Mouse (Mus musculus) forebrain, embryonic 14.5 days (tissue): Measurements from ENCODE around the gene Ubd. TPM values are rescaled to one million over a fixed set of nuclear protein-coding genes. Genes with fewer than 3 reads are reported as not detected.
"Not testable (repeated sequence)": the region's sequence is repeated elsewhere in the genome, so short reads cannot be mapped to it uniquely, and the experiment has no call there.

Experiments used
- ATAC-seq: fragments of 200-750 bp; cut with Nextera tagmentation; 2 replicates; pipeline ENCODE4 v1.8.0; 2017; ENCODE audit warnings: mild to moderate bottlenecking, moderate library complexity
- DNase-seq: peaks from one replicate; pipeline ENCODE4 v3.0.0-alpha.2; 2015; ENCODE audit warnings: low spot score
- H3K27ac ChIP-seq: fragments of 300-500 bp; sonication (generic); 2 replicates; pipeline ENCODE4 v1.5.1; 2014; ENCODE audit warnings: low read depth, mild to moderate bottlenecking, control low read depth, low read length, moderate library complexity
- H3K27me3 ChIP-seq: fragments of 300-500 bp; sonication (generic); replicated peaks from 2 replicates; pipeline ENCODE4 v1.6.1; 2014; ENCODE audit warnings: low read length, control low read depth, mixed read lengths; ENCODE audit not compliant: control insufficient read depth, insufficient read depth
- H3K36me3 ChIP-seq: fragments of 300-500 bp; sonication (generic); 2 replicates; pipeline ENCODE4 v1.6.1; 2014; ENCODE audit warnings: low read length, control low read depth; ENCODE audit not compliant: control insufficient read depth, insufficient read depth
- H3K4me1 ChIP-seq: fragments of 300-500 bp; sonication (generic); 2 replicates; pipeline ENCODE4 v1.6.1; 2014; ENCODE audit warnings: antibody characterized with exemption, low read length, control low read depth; ENCODE audit not compliant: control insufficient read depth, insufficient read depth
- H3K4me2 ChIP-seq: fragments of 300-500 bp; sonication (generic); 2 replicates; pipeline ENCODE4 v1.6.1; 2014; ENCODE audit warnings: mild to moderate bottlenecking, control low read depth, low read length
- H3K4me3 ChIP-seq: fragments of 300-500 bp; sonication (generic); 2 replicates; pipeline ENCODE4 v1.5.1; 2014; ENCODE audit warnings: low read depth, low read length, control low read depth
- H3K9ac ChIP-seq: fragments of 300-500 bp; sonication (generic); 2 replicates; pipeline ENCODE4 v1.6.1; 2014; ENCODE audit warnings: mild to moderate bottlenecking, low read length, control low read depth, moderate library complexity
- H3K9me3 ChIP-seq: fragments of 300-500 bp; sonication (generic); replicated peaks from 2 replicates; pipeline ENCODE4 v1.6.1; 2016; ENCODE audit warnings: low read length, control low read depth, mixed read lengths; ENCODE audit not compliant: control insufficient read depth
- WGBS: fragments of 180-500 bp; shearing (Covaris S2); extraction: QIAGEN DNeasy Blood & Tissue Kit; methylation state at CpG from one replicate; pipeline ENCODE4 v1.1.7; 2014; 5-methylcytosine and 5-hydroxymethylcytosine counted together
- polyA plus RNA-seq: library from polyadenylated mRNA; unstranded; fragments of >200 nt; fragmentation: Nextera tagmentation; extraction: Ambion mirVana; gene quantifications from 2 replicates; pipeline ENCODE4 v1.2.1, GENCODE M21; 2014

Ubd gene
- polyA plus RNA-seq, 1 experiment from 2014 or later = not detected

- peak; percentile 93 for DNase-seq
Observed at GRCm38 (mm10) chr17:37203206-37203916, 9.7 kb downstream of the Ubd start.

GRCm38 (mm10) chr17:37203917-37204236 lies 10.2 kb downstream of the Ubd start:
- Histone ChIP-seq H3K27me3 (peaks cover under 1% of the 10 kb centered on the region; the same call in 1 of the 2 replicates), H3K9me3 (no peaks in the 10 kb centered on the region), H3K27ac (no peak overlapping the region), H3K9ac (no peak overlapping the region), H3K4me3 (no peak overlapping the region), H3K4me2 (no peak overlapping the region), H3K36me3 (no peaks in the 10 kb centered on the region), H3K4me1 (no peaks in the 10 kb centered on the region)
- 27% methylated on average over 3 of the region's 3 CpGs for WGBS
- DNase-seq = no peak
- ATAC-seq = peak; percentile 54; the same call in 1 of the 2 replicates

More at GRCm38 (mm10) chr17:37203206-37203916, 9.7 kb downstream of the Ubd start:
- no peak overlapping the region for H3K27ac ChIP-seq
- H3K9me3 ChIP-seq = no peaks in the 10 kb centered on the region
- no peak overlapping the region for H3K9ac ChIP-seq
- H3K36me3 ChIP-seq = no peaks in the 10 kb centered on the region
- WGBS = 2% methylated on average over 4 of the region's 4 CpGs
- H3K4me2 ChIP-seq = no peak overlapping the region
- H3K27me3 ChIP-seq = peaks cover 5% of the 10 kb centered on the region
- H3K4me1 ChIP-seq = no peaks in the 10 kb centered on the region
- H3K4me3 ChIP-seq = no peak overlapping the region
- peak; percentile 88 for ATAC-seq

- no peak overlapping the region for H3K27ac ChIP-seq
- H3K9ac ChIP-seq = peak overlapping the region; percentile 54
- no peaks in the 10 kb centered on the region for H3K36me3 ChIP-seq
- no peaks in the 10 kb centered on the region for H3K9me3 ChIP-seq
- H3K27me3 ChIP-seq = no peaks in the 10 kb centered on the region
- peak overlapping the region; percentile 52 for H3K4me2 ChIP-seq
- DNase-seq (peak; percentile 25), ATAC-seq (peak; percentile 48; the same call in 1 of the 2 replicates)
- WGBS = 22% methylated on average over 40 of the region's 40 CpGs
- H3K4me1 ChIP-seq = no peaks in the 10 kb centered on the region
- peak overlapping the region; percentile 27 for H3K4me3 ChIP-seq
Observed at GRCm38 (mm10) chr17:37210884-37211768, 17.4 kb downstream of the Ubd start.

- H3K9ac ChIP-seq = no peak within 1 kb of the TSS
- H3K9me3 ChIP-seq = peaks cover 4% of the 10 kb centered on the region; the same call in 1 of the 2 replicates
- no peak within 1 kb of the TSS for H3K27ac ChIP-seq
- H3K4me2 ChIP-seq = no peak within 1 kb of the TSS
- H3K36me3 ChIP-seq = no peaks in the 10 kb centered on the region
- H3K4me3 ChIP-seq = no peak within 1 kb of the TSS
- H3K27me3 ChIP-seq = no peaks in the 10 kb centered on the region
- no peak for ATAC-seq
- 73% methylated on average over 3 of the region's 3 CpGs for WGBS
- DNase-seq = no peak
- no peaks in the 10 kb centered on the region for H3K4me1 ChIP-seq
Observed at GRCm38 (mm10) chr17:37213018-37213417, 19.3 kb downstream of the Ubd start, which contains the start of gene Olfr95. TSS of gene Olfr95 (minus strand) at chr17:37213118.

- no peak for DNase-seq
- Histone ChIP-seq H3K36me3 (no peaks in the 10 kb centered on the region), H3K27me3 (no peaks in the 10 kb centered on the region), H3K4me3 (no peak overlapping the region), H3K9me3 (peaks cover 4% of the 10 kb centered on the region; the same call in 1 of the 2 replicates), H3K27ac (no peak overlapping the region), H3K4me2 (no peak overlapping the region), H3K4me1 (no peaks in the 10 kb centered on the region), H3K9ac (no peak overlapping the region)
- WGBS = 88% methylated on average over 3 of the region's 3 CpGs
- ATAC-seq = no peak
Observed at GRCm38 (mm10) chr17:37218486-37218885, 24.8 kb downstream of the Ubd start.

GRCm38 (mm10) chr17:37219846-37220245 lies 26.2 kb downstream of the Ubd start, which contains the start of gene Olfr96:
TSS of gene Olfr96 (plus strand) at chr17:37220146.
- Histone ChIP-seq H3K27me3 (no peaks in the 10 kb centered on the region), H3K4me3 (no peak within 1 kb of the TSS), H3K27ac (no peak within 1 kb of the TSS), H3K4me1 (no peaks in the 10 kb centered on the region), H3K4me2 (no peak within 1 kb of the TSS), H3K9me3 (peaks cover 4% of the 10 kb centered on the region; the same call in 1 of the 2 replicates), H3K36me3 (no peaks in the 10 kb centered on the region), H3K9ac (no peak within 1 kb of the TSS)
- DNase-seq (no peak), ATAC-seq (no peak)
- 64% methylated on average over 4 of the region's 4 CpGs for WGBS

GRCm38 (mm10) chr17:37221879-37222278 lies 28.2 kb downstream of the Ubd start:
- Histone ChIP-seq H3K4me3 (no peak overlapping the region), H3K9ac (no peak overlapping the region), H3K9me3 (peaks cover 4% of the 10 kb centered on the region; the same call in 1 of the 2 replicates), H3K27ac (no peak overlapping the region), H3K27me3 (no peaks in the 10 kb centered on the region), H3K4me1 (no peaks in the 10 kb centered on the region), H3K36me3 (no peaks in the 10 kb centered on the region), H3K4me2 (no peak overlapping the region)
- DNase-seq (peak; percentile 5), ATAC-seq (no peak)
- WGBS = 30% methylated on average over 1 of the region's 1 CpGs

- not testable (repeated sequence) for H3K4me1 ChIP-seq, H3K9me3 ChIP-seq, H3K36me3 ChIP-seq, H3K4me3 ChIP-seq, H3K27me3 ChIP-seq, H3K9ac ChIP-seq, H3K27ac ChIP-seq, H3K4me2 ChIP-seq, DNase-seq, ATAC-seq
- 93% methylated on average over 2 of the region's 2 CpGs for WGBS
Observed at GRCm38 (mm10) chr17:37237230-37237629, 43.5 kb downstream of the Ubd start, which contains the start of gene Olfr97. TSS of gene Olfr97 (minus strand) at chr17:37237330.
